ENCODE assay signal across 18 mouse cellular contexts in the genomic region with DNA sequence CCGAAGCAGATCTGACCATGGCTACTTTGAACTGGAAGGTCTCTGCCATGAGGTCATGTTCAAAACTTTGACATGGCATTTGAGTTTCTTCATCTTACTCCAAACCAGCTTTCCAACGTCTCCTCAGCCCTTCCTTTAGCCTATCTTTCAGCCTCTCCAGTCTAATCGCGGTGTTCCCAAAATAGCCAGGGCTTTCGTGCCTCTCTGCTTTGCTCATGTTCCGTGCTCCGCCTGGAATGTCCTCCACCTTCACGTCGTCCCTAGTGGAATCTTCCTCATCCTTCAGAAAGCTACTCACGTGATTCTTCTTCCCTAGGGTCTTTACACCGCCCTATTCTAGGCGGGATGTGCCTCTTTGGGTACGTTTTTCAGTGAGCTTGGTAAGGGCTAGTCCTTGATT. TPM values are rescaled to one million over a fixed set of nuclear protein-coding genes. Genes with fewer than 3 reads are reported as not detected.
"Had no signal": no experiment of that assay in that cellular context is flagged by ENCODE, and none has a peak within 500 bp of the region (broad histone marks: within the 10 kb centered on the region; RNA-seq: fewer than 3 reads in every experiment).

No protein-coding gene starts in this region.

- H3K9ac ChIP-seq: limb, embryonic 13.5 days; liver, embryonic 15.5 days; lung, embryonic 14.5 days; neural tube, embryonic 13.5 days had no signal

- H3K36me3 ChIP-seq: limb, embryonic 13.5 days; liver, embryonic 15.5 days; midbrain, embryonic 10.5 days; neural tube, embryonic 13.5 days had no signal

- H3K27me3 ChIP-seq: limb, embryonic 13.5 days; liver, embryonic 15.5 days had no signal

- H3K4me2 ChIP-seq: limb, embryonic 13.5 days; liver, embryonic 15.5 days; lung, embryonic 14.5 days; neural tube, embryonic 13.5 days had no signal

- DNase-seq: kidney, postnatal 10 days; kidney, postnatal 4 days; left cerebral cortex, postnatal 4 days; lung, embryonic 14.5 days; lung, postnatal 10 days; lung, postnatal 4 days; midbrain, embryonic 14.5 days; right cerebral cortex, postnatal 14 days; thymus, postnatal 36 days had no signal

- H3K4me3 ChIP-seq: limb, embryonic 13.5 days; liver, embryonic 15.5 days; midbrain, embryonic 10.5 days; neural tube, embryonic 13.5 days had no signal

- H3K27ac ChIP-seq: limb, embryonic 13.5 days; liver, embryonic 15.5 days; midbrain, embryonic 10.5 days; neural tube, embryonic 13.5 days had no signal

- H3K9me3 ChIP-seq: limb, embryonic 13.5 days; liver, embryonic 15.5 days; midbrain, embryonic 10.5 days; neural tube, embryonic 13.5 days had no signal

- H3K4me1 ChIP-seq: limb, embryonic 13.5 days; neural tube, embryonic 13.5 days had no signal

RNA-seq across cellular contexts. Expression of gene Csrp3, which starts 5.7 kb away (rescaled TPM):
- total RNA-seq: layer of hippocampus, adult 8-10 months; layer of hippocampus, postnatal 14 days; left cerebral cortex, adult 18-20 months; left cerebral cortex, postnatal 10 days; left cerebral cortex, postnatal 4 days had no signal
- polyA plus RNA-seq: small intestine, adult 2 months had no signal
